Mouse (Mus musculus): ENCODE measurements around the gene Elf1.
"Not testable (repeated sequence)": the region's sequence is repeated elsewhere in the genome, so short reads cannot be mapped to it uniquely, and the experiment has no call there.

Gene Elf1

DNA sequence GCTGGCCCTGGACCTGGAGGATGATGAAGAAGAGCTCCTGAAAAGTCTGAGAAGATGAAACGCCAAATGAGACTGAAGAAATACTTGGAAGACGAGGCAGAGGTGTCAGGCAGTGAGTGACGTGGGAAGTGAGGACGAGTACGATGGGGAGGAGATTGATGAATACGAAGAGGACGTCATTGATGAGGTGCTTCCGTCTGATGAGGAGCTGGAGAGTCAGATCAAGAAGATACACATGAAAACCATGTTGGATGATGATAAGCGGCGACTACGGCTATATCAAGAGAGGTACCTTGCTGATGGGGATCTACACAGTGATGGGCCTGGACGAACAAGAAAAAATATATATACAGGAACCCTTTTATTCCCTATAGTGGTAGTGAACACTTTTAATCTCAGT is 45.1 kb downstream of the Elf1 start:
- not testable (repeated sequence) for DNase-seq

DNA sequence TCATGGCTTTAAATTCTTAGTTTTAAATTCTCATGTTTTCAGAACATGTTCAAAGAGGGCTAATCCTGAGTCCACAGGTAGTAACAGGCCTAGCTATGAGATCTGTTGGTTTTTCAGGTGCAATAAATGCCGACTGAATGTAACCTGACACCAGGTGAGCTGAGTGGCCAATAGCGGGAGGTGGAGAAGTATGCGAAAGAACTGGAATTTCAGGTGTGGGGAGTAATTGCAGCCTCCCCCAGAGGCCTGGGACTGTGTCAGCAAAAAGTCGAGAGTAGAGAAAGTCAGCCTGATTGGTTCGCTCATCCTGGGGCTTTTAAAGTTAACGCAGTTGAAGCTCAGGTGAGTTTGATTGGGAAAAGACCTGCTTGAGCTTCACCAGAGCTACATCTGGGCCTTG is 46.7 kb downstream of the Elf1 start:
- DNase-seq, result peak; percentile 72

- DNase-seq, result no peak
These were observed 48.9 kb downstream of the Elf1 start for GRCm38 (mm10) chr14:79529581-79530554.

- no peak for DNase-seq
These were observed 49.8 kb downstream of the Elf1 start for GRCm38 (mm10) chr14:79530761-79531160.

- no peak for DNase-seq
These were observed 51.2 kb downstream of the Elf1 start for GRCm38 (mm10) chr14:79532036-79532776.

DNA sequence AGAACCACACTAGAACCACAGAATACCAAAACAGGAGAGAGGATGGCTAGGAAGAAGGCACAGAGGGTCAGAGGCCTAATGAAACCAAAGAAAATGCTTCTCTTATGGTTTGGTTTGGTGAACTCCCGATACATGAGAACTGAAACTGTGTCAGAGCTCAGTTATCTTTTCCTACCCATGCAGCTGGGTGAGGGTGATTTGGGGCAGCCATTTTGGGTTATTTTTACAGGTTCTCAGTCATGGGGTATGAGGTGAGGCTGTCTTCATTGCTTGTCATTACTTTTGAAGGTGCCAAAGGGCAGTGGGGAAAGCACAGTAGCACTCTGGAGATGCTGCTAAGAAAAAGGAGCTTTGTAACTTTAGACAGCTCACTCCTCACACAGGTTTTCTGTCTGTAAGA is 52.4 kb downstream of the Elf1 start:
- no peak for DNase-seq

GRCm38 (mm10) chr14:79534206-79534605 is 53.2 kb downstream of the Elf1 start:
- DNase-seq, result no peak

DNA sequence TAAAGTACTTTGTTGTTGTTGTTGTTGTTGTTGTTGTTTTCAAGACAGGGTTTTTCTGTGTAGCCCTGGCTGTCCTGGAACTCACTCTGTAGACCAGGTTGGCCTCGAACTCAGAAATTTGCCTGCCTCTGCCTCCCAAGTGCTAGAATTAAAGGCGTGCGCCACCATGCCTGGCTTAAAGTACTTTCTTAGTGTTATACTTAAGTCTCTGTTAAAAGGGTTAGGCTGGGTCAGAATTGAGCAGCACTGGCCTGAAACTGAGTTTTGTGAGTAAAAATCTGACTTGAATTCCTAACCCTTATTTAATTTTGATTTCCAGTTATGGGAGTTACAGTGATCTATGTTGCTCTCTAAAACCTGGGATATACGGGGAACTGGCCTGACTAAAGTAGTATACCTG is 53.7 kb downstream of the Elf1 start:
- DNase-seq, result not testable (repeated sequence)

DNA sequence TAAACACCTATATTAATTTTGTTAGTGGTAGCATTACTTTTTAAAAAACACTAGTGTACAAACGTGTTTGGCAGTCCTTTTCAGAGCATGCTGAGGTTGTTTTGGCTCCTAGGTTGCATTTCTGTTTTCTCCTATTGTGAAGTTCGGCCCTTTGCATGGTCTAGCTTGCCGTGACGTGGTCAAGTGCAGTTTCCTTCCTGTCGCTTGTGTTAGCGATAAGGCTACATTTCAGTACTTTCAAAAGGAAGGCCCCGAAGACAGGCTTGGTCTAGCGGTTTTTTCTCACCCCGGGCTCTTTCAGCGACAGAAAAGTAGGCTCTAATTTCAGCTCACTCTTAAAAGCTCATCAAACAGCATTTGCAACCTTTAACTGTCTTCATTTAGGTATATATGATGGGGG is 54.3 kb downstream of the Elf1 start:
- peak; percentile 48 for DNase-seq

DNA sequence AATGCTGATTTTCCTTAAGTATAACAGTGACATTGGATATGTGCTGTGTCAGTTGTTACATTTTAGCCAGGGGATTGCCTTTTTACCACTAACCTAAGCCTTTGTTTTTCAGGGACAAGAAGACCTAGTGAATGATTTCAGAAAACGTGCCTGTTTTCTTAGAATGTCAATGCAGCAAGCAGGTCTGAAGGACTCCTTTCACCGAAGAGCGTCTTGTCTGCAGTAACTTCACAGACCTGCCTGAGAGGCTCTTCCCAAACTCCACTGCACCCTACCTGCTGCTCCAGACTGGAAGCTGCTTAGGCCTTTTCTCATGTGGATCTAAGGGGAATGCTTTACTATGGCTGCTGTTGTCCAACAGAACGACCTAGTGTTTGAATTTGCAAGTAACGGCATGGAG is 55.0 kb downstream of the Elf1 start:
- no peak for DNase-seq

DNA sequence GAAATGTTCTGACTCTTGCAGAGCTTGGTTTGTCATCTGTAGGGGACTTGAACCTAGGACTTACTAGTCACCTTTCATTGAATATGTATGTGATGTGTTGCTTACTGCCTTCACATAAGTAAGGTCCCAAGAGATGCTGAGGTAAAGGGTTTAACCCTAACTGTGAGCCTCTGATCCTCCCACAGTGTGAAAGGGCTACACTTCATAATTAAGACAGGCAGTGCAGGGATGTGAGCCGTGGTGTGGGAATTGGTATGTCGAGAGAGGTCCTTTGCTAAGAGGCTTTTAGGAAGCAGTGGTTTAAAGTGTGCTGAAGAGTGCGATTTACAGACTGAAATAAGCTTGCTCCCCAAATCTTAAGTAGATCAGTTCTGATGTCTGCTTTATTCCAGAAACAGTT is 55.8 kb downstream of the Elf1 start:
- DNase-seq, result no peak

GRCm38 (mm10) chr14:79537463-79537862 is 56.5 kb downstream of the Elf1 start:
- DNase-seq, result no peak

GRCm38 (mm10) chr14:79537921-79538320 is 56.9 kb downstream of the Elf1 start:
- no peak for DNase-seq

- no peak for DNase-seq
These were observed 60.6 kb downstream of the Elf1 start for GRCm38 (mm10) chr14:79541606-79542005.

DNA sequence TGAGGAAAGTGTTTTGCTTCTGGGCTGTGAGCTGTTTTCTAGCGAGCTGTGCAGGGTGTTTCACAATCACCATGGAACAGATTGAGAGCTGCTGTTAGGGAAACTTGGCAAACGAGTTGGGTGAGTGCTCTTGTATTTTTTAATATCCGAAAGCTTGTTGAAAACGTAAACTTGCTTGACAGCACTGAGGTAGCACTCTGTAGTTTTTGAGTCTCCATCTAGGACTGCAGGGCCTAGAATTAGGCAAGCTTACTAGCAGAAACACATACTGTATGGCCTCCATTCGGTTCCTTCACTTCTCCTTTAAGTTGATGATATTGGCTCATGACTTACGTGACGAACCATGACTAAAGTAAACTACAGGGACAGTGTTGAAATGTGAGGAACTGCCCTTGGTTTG is 68.3 kb downstream of the Elf1 start:
- peak; percentile 52 for DNase-seq

DNA sequence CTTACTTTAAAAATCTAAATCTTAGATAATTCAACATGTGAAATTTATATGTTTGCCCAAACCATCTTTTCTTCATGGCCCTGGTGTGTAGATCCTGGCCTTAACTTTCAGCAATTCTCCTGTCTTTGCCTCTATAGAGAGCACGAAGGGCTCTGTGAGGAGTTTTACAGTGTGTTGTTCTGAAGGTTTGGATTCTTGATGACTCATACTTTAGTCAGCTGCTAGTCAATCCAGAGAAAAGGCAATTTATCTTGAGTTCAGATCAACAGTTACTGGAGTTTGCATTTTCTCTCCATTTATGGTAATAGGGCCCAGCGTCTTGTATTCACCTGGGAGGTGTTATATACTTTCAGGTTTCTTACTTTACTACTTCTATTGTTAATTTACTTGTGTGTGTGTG is 70.9 kb downstream of the Elf1 start:
- DNase-seq, result no peak

- no peak for DNase-seq
These were observed 71.9 kb downstream of the Elf1 start for GRCm38 (mm10) chr14:79552854-79553253.

DNA sequence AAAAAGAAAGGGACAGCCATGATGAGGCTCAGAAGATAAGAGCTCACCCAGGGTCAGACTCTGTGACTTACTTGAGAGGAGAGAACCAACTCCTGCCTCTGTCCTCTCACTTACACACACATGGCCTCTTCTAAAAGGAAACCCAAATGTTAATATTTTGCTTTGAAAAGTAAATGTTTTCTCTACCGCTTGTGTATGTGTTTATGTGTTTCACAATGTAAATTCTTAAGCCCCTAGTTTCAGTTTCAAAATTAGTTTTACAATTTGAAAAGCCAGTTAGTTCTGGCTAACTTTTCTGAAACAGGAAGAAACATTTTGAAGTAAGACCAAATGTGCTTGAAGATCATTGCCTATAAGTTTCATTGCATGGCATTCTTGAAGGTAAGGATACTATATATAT is 76.8 kb downstream of the Elf1 start:
- DNase-seq, result no peak

- DNase-seq, result peak; percentile 75
These were observed 81.8 kb downstream of the Elf1 start for GRCm38 (mm10) chr14:79562745-79563144.

- DNase-seq, result no peak
These were observed 83.8 kb downstream of the Elf1 start for GRCm38 (mm10) chr14:79564784-79565183.

DNA sequence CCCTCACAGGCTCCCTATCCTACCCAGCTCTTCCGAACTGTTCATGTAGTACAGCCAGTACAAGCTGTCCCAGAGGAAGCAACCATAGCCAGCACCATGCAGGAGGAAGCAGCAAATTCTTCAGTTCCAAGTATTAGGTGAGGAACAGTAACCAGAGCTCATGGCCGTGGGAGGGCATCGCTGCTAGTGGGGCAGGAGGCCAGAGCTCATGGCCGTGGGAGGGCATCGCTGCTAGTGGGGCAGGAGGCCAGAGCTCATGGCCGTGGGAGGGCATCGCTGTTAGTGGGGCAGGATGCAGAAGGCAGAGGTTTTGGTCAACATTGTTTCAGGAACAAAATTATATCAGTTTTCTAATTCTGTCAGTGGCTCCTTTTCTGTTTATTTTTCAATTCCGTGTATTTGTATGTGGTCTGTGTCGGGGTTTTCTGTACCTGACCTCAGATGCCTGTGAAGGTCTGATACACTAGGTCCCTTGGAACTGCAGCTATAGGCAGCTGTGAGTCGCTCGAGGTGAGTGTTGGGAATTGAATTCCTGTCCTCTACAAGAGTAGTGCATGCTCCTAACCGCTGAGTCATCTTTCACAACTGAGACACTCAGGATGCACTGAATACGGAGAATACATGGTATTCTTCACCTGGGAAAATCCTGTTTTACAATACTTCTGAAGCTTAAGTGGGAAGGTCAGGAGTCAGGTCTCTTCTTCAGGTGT is 92.6 kb downstream of the Elf1 start:
- DNase-seq, result no peak

DNA sequence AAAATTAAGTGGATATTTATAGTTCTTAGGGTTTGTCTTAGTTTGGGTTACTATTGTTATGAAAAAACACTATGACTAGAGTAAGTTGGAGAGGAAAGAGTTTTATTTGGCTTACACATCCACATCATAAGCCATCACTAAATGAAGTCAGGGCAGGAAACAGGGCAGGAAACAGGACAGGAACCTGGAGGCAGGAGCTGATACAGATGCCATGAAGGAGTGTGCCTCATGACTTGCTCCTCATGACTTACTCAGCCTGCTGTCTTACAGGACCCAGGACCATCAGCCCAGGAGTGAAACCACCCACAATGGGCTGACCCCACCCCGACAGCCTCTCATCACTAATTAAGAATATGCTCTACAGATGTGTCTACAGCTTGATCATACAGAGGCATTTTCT is 93.4 kb downstream of the Elf1 start:
- DNase-seq, result no peak

GRCm38 (mm10) chr14:79583526-79584245 is 102.7 kb downstream of the Elf1 start:
- no peak for DNase-seq

Data from kidney, postnatal 14 days (tissue).